24 mouse cellular contexts compared by ENCODE assay signal in genomic region chr9:37525461-37525860, GRCm38 (mm10). TPM values are rescaled to one million over a fixed set of nuclear protein-coding genes. Genes with fewer than 3 reads are reported as not detected.
DNase-seq lines count a peak whose midpoint lies in the region; TF ChIP-seq lines count a peak whose summit lies in the region.
"Had no signal": no experiment of that assay in that cellular context is flagged by ENCODE, and none has a peak within 500 bp of the region (broad histone marks: within the 10 kb centered on the region; RNA-seq: fewer than 3 reads in every experiment).

No protein-coding gene starts in this region.

- DNase-seq in heart, adult 11 months, result peak; percentile 60
- DNase-seq in heart, adult 2 months, result no peak
- peak; percentile 36 for DNase-seq in R1 (ENCODE audit: low read depth, low spot score)
- DNase-seq in limb, embryonic 10.5 days (ENCODE audit: low spot score), result no peak
- DNase-seq in embryonic facial prominence, embryonic 10.5 days (ENCODE audit: low spot score), result no peak
- DNase-seq: adrenal gland, adult 2 months; adrenal gland, adult 8-10 months; adrenal gland, postnatal 10 days; adrenal gland, postnatal 14 days; adrenal gland, postnatal 25 days; adrenal gland, postnatal 36 days; B cell, adult 2 months; cerebellum, adult 11 months; cerebellum, adult 11-12 months; cerebellum, adult 18-20 months; cerebellum, adult 2 months; cerebellum, adult 8-10 months had no signal

- no peak for TF ChIP-seq CTCF in heart, adult 2 months (IDR thresholded peaks at IDR 0.05)
- TF ChIP-seq CTCF in ES-Bruce4 (IDR thresholded peaks at IDR 0.05; ENCODE audit: low read depth, low read length), result no peak

- H3K27me3 ChIP-seq in heart, adult 2 months (ENCODE audit: control insufficient read depth, insufficient read depth, low read length), result no peaks in the 10 kb centered on the region
- H3K27me3 ChIP-seq in ES-Bruce4 (ENCODE audit: control insufficient read depth, insufficient read depth, low read length, poor library complexity, severe bottlenecking), result no peaks in the 10 kb centered on the region
- peaks cover 53% of the 10 kb centered on the region for H3K27me3 ChIP-seq in limb, embryonic 10.5 days (ENCODE audit: low read depth, poor library complexity, severe bottlenecking)
- H3K27me3 ChIP-seq in embryonic facial prominence, embryonic 10.5 days (replicated peaks; ENCODE audit: low read depth, poor library complexity, severe bottlenecking), result peaks cover 53% of the 10 kb centered on the region
- H3K27me3 ChIP-seq: CH12.LX, Patski had no signal

- 68% methylated on average over 2 of the region's 2 CpGs for WGBS in heart, adult 2 months
- 91% methylated on average over 2 of the region's 2 CpGs for WGBS in limb, embryonic 10.5 days
- WGBS in embryonic facial prominence, embryonic 10.5 days, result 93% methylated on average over 2 of the region's 2 CpGs

- no peak for TF ChIP-seq POLR2A in heart, adult 2 months (IDR thresholded peaks at IDR 0.05; ENCODE audit: insufficient read depth, low read depth, low read length)
- no peak for TF ChIP-seq POLR2A in ES-Bruce4 (IDR thresholded peaks at IDR 0.05; ENCODE audit: insufficient read depth, low read length)

- no peaks in the 10 kb centered on the region for H3K9me3 ChIP-seq in ES-Bruce4 (replicated peaks; ENCODE audit: control insufficient read depth, insufficient read depth, low read length, poor library complexity, severe bottlenecking)
- H3K9me3 ChIP-seq in limb, embryonic 10.5 days (replicated peaks), result no peaks in the 10 kb centered on the region
- H3K9me3 ChIP-seq in embryonic facial prominence, embryonic 10.5 days, result no peaks in the 10 kb centered on the region
- H3K9me3 ChIP-seq: G1E had no signal

- TF ChIP-seq EP300 in heart, adult 2 months (IDR thresholded peaks at IDR 0.05; ENCODE audit: insufficient read depth, low read depth, low read length), result no peak
- TF ChIP-seq EP300 in ES-Bruce4 (IDR thresholded peaks at IDR 0.05; ENCODE audit: insufficient read depth, low read depth, low read length), result no peak

- H3K4me1 ChIP-seq in heart, adult 2 months (ENCODE audit: control insufficient read depth, insufficient read depth, low read length), result peaks cover 1% of the 10 kb centered on the region; the same call in 1 of the 2 replicates
- H3K4me1 ChIP-seq in ES-Bruce4 (ENCODE audit: control insufficient read depth, insufficient read depth, low read length), result no peaks in the 10 kb centered on the region
- peaks cover 26% of the 10 kb centered on the region for H3K4me1 ChIP-seq in limb, embryonic 10.5 days
- H3K4me1 ChIP-seq in embryonic facial prominence, embryonic 10.5 days, result peaks cover 30% of the 10 kb centered on the region

- no peak overlapping the region for H3K4me3 ChIP-seq in heart, adult 2 months
- H3K4me3 ChIP-seq in ES-Bruce4 (ENCODE audit: low read depth, low read length), result no peak overlapping the region
- no peak overlapping the region for H3K4me3 ChIP-seq in limb, embryonic 10.5 days
- no peak overlapping the region for H3K4me3 ChIP-seq in embryonic facial prominence, embryonic 10.5 days

- intact Hi-C loops in heart, adult 2 months (cut with DNase I), result no loop called here

- H3K9ac ChIP-seq in heart, adult 2 months (ENCODE audit: low read depth, low read length), result no peak overlapping the region
- H3K9ac ChIP-seq in ES-Bruce4 (ENCODE audit: low read depth, poor library complexity, severe bottlenecking), result no peak overlapping the region

- H3K36me3 ChIP-seq in heart, adult 2 months (ENCODE audit: control insufficient read depth, insufficient read depth, low read length), result no peaks in the 10 kb centered on the region
- H3K36me3 ChIP-seq in ES-Bruce4 (ENCODE audit: control insufficient read depth, insufficient read depth, low read length, poor library complexity, severe bottlenecking), result peaks cover 31% of the 10 kb centered on the region
- peaks cover 53% of the 10 kb centered on the region for H3K36me3 ChIP-seq in limb, embryonic 10.5 days
- H3K36me3 ChIP-seq in embryonic facial prominence, embryonic 10.5 days (replicated peaks), result peaks cover 56% of the 10 kb centered on the region

- H3K27ac ChIP-seq in heart, adult 2 months, result no peak overlapping the region
- 0 out of 2 replicates have a peak overlapping the region, but pooled peaks have one; percentile 14 for H3K27ac ChIP-seq in ES-Bruce4 (ENCODE audit: insufficient read depth, low read length)
- no peak overlapping the region for H3K27ac ChIP-seq in limb, embryonic 10.5 days
- H3K27ac ChIP-seq in embryonic facial prominence, embryonic 10.5 days (replicated peaks), result no peak overlapping the region

- no peaks in the 10 kb centered on the region for H3K79me2 ChIP-seq in heart, adult 2 months (replicated peaks; ENCODE audit: control insufficient read depth, insufficient read depth, low read length)

RNA-seq across cellular contexts. Expression of gene Esam, which starts 2.4 kb away (rescaled TPM):
- total RNA-seq in heart, adult 2 months (2021), result 10 to 100 TPM; 58.5 to 81.3 TPM
- polyA plus RNA-seq in heart, adult 2 months (2012; rRNA removed), result 77.1 and 87.2 TPM in 2 replicates
- 1.7 and 3.1 TPM in 2 replicates for polyA plus RNA-seq in ES-Bruce4 (2011; ENCODE audit: insufficient read depth, insufficient read length, low read depth, missing spikeins)
- 33.7 and 34.3 TPM in 2 replicates for polyA plus RNA-seq in limb, embryonic 10.5 days (2016; fragmentation: Nextera tagmentation; extraction: Ambion mirVana)
- 27.0 and 27.5 TPM in 2 replicates for polyA plus RNA-seq in embryonic facial prominence, embryonic 10.5 days (2016; fragmentation: Nextera tagmentation; extraction: Ambion mirVana)
- total RNA-seq: G1E had no signal
- polyA plus RNA-seq: CD4-positive, CD25-positive, alpha-beta regulatory T cell, adult 4 months; G1E had no signal

RNA-seq across cellular contexts. Expression of gene Vsig2, which starts 13.6 kb away (rescaled TPM):
- total RNA-seq in heart, adult 2 months (2021), result 1 to 10 TPM; 2.5 to 4.9 TPM
- polyA plus RNA-seq in heart, adult 2 months (2012; rRNA removed), result 16.0 and 21.1 TPM in 2 replicates
- 0.91 TPM in 1 of 2 replicates, not detected in the other for polyA plus RNA-seq in ES-Bruce4 (2011; ENCODE audit: insufficient read depth, insufficient read length, low read depth, missing spikeins)
- 0.55 and 0.74 TPM in 2 replicates for polyA plus RNA-seq in limb, embryonic 10.5 days (2016; fragmentation: Nextera tagmentation; extraction: Ambion mirVana)
- polyA plus RNA-seq in embryonic facial prominence, embryonic 10.5 days (2016; fragmentation: Nextera tagmentation; extraction: Ambion mirVana), result 0.59 and 0.78 TPM in 2 replicates
- total RNA-seq: CH12.LX, MEL had no signal
- polyA plus RNA-seq: activated CD4-positive, CD25-positive, alpha-beta regulatory T cell, adult 4 months; CD4-positive, CD25-positive, alpha-beta regulatory T cell, adult 4 months; G1E had no signal

RNA-seq across cellular contexts. Expression of gene Nrgn, which starts 27.2 kb away (rescaled TPM):
- 10 to 100 TPM in 1 of 2 experiments, 1 to 10 TPM in 1; 4.0 to 27.2 TPM for total RNA-seq in heart, adult 2 months (2021)
- 8.6 and 21.7 TPM in 2 replicates for polyA plus RNA-seq in heart, adult 2 months (2012; rRNA removed)
- 1.2 and 3.3 TPM in 2 replicates for polyA plus RNA-seq in ES-Bruce4 (2011; ENCODE audit: insufficient read depth, insufficient read length, low read depth, missing spikeins)
- 0.89 and 1.9 TPM in 2 replicates for polyA plus RNA-seq in limb, embryonic 10.5 days (2016; fragmentation: Nextera tagmentation; extraction: Ambion mirVana)
- polyA plus RNA-seq in embryonic facial prominence, embryonic 10.5 days (2016; fragmentation: Nextera tagmentation; extraction: Ambion mirVana), result 0.48 and 1.0 TPM in 2 replicates

RNA-seq across cellular contexts. Expression of gene Siae, which starts 30.0 kb away (rescaled TPM):
- 1 to 10 TPM; 7.7 to 8.2 TPM for total RNA-seq in heart, adult 2 months (2021)
- polyA plus RNA-seq in heart, adult 2 months (2012; rRNA removed), result 7.7 and 18.7 TPM in 2 replicates
- 9.4 and 10.0 TPM in 2 replicates for polyA plus RNA-seq in ES-Bruce4 (2011; ENCODE audit: insufficient read depth, insufficient read length, low read depth, missing spikeins)
- 3.1 and 3.4 TPM in 2 replicates for polyA plus RNA-seq in limb, embryonic 10.5 days (2016; fragmentation: Nextera tagmentation; extraction: Ambion mirVana)
- 3.7 and 4.8 TPM in 2 replicates for polyA plus RNA-seq in embryonic facial prominence, embryonic 10.5 days (2016; fragmentation: Nextera tagmentation; extraction: Ambion mirVana)

RNA-seq across cellular contexts. Expression of gene Msantd2, which starts 36.3 kb away (rescaled TPM):
- total RNA-seq in heart, adult 2 months (2021), result 1 to 10 TPM; 6.4 to 7.1 TPM
- 10.7 and 12.8 TPM in 2 replicates for polyA plus RNA-seq in heart, adult 2 months (2012; rRNA removed)
- polyA plus RNA-seq in ES-Bruce4 (2011; ENCODE audit: insufficient read depth, insufficient read length, low read depth, missing spikeins), result 85.4 and 85.6 TPM in 2 replicates
- polyA plus RNA-seq in limb, embryonic 10.5 days (2016; fragmentation: Nextera tagmentation; extraction: Ambion mirVana), result 33.1 and 38.0 TPM in 2 replicates
- 34.4 and 36.7 TPM in 2 replicates for polyA plus RNA-seq in embryonic facial prominence, embryonic 10.5 days (2016; fragmentation: Nextera tagmentation; extraction: Ambion mirVana)

Comparison
In these comparisons a context has a peak if more than half of its experiments do, and no peak if none do; other contexts are left out.
1. DNase-seq: peak in heart, adult 11 months (single experiment) and R1 (single experiment); none in heart, adult 2 months (0 of 2), limb, embryonic 10.5 days (single experiment) and embryonic facial prominence, embryonic 10.5 days (single experiment).